Mouse (Mus musculus): Measurements from ENCODE around the gene Dst. TPM values are rescaled to one million over a fixed set of nuclear protein-coding genes. Genes with fewer than 3 reads are reported as not detected.

The Dst gene
- total RNA-seq, 1 experiment from 2014 or later, result 1.5 TPM

- ATAC-seq (ENCODE audit: extremely low read depth, insufficient number of reproducible peaks, low FRiP score, poor library complexity, severe bottlenecking), result no peak
Observed at GRCm38 (mm10) chr1:34328606-34329005, 420.6 kb downstream of the Dst start.

GRCm38 (mm10) chr1:34331767-34332166, 423.7 kb downstream of the Dst start:
- no peak for ATAC-seq (ENCODE audit: extremely low read depth, insufficient number of reproducible peaks, low FRiP score, poor library complexity, severe bottlenecking)

Other genes with a start within 250 kb of the Dst start
- 11.5 and 12.1 TPM in 2 replicates for gene Prim2, start 238.4 kb upstream of the Dst start, total RNA-seq (2017)
- 5.8 and 12.8 TPM in 2 replicates for gene Rab23, start 188.3 kb upstream of the Dst start, total RNA-seq (2017)
- 2.1 TPM in 1 of 2 replicates, not detected in the other for gene Bag2, start 150.4 kb upstream of the Dst start, total RNA-seq (2017)
- gene Zfp451, start 93.6 kb upstream of the Dst start, total RNA-seq (2017), result 23.2 and 25.3 TPM in 2 replicates
- 0.25 and 0.35 TPM in 2 replicates for gene Bend6, start 409 bp upstream of the Dst start, total RNA-seq (2017)

All from neutrophil, adult 5-6 weeks (primary cell).